Mouse (Mus musculus) heart, adult 2 months (tissue): ENCODE measurements around the gene Ankib1.

ENCODE experiments used
- CTCF ChIP-seq: fragments of 200-600 bp; IDR thresholded peaks from 2 replicates; pipeline ENCODE4 v1.8.1; 2022; ENCODE audit warnings: antibody characterized with exemption, mild to moderate bottlenecking, moderate library complexity
- POLR2A ChIP-seq: fragments of 200-500 bp; IDR thresholded peaks from 2 replicates; pipeline ENCODE4 v1.6.1; 2011; ENCODE audit warnings: mild to moderate bottlenecking, low read depth, low read length, control low read depth; ENCODE audit not compliant: insufficient read depth

- TF ChIP-seq POLR2A: no peak
- TF ChIP-seq CTCF: no peak
Measured at GRCm38 (mm10) chr5:3801672-3802432, 873 bp downstream of the Ankib1 start.
